Mouse (Mus musculus) embryo, embryonic 11 days (tissue): ENCODE measurements around the gene Abhd12.
A peak's percentile ranks its signal among the peaks of the same experiment; 100 is the strongest.
"Not testable (repeated sequence)": the region's sequence is repeated elsewhere in the genome, so short reads cannot be mapped to it uniquely, and the experiment has no call there.

Source experiments
- DNase-seq: peaks from one replicate; pipeline ENCODE4 v3.0.0-alpha.2; 2015

Abhd12 gene

DNA sequence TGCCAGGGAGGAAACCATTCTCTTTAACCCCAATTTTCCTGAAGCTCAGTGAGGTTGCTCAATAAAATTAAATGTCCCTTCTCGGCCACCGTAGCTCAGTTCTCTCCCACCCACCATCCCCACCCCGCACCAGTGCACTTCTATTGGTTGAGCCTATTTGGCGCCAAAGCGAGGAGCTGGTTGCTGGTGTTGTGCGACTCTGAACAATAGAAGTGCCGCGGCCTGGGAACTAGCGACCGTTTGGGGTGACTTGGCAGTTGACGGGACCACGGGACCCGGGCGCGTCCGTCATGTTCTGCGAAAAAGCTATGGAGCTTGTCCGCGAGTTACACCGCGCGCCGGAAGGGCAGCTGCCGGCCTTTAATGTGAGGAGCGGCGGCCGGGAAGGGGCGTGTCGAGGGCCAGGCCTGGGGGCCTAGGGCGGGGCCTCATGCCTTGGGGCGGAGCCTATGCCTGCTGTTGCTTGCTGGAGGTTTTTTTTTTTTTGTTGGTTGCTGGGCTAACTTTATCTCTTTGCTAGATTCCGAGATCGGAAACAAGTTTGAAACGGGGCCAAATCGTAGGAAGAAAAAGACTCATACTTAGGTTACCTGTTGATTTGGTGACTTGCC lies 5.0 kb upstream of the Abhd12 start:
- DNase-seq = peak; percentile 97

- DNase-seq = not testable (repeated sequence)
Observed at GRCm38 (mm10) chr2:150908881-150909280, 4.3 kb upstream of the Abhd12 start.

- DNase-seq = no peak
Observed at GRCm38 (mm10) chr2:150904936-150905450, 452 bp upstream of the Abhd12 start, which contains the start of gene Gins1. TSS of gene Gins1 (plus strand) at chr2:150905400.

DNA sequence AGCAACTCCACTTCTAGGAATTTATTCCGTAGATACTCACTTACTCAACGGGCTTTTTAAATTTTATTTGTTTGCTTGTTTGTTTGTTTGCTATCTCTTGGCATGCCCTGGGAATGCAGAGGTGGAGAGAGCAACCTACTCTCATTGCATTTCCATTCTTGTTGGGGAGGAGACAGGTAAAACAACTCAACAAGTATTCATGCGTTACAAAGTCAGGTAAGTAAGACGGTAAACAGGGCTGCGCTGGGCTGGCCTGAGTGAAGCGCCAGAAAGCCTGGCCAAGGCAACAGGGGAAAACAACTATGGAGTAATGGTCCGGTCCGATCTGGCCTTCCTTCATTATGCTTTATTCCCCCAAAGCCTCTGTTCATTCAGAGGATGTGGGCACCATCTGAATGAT lies 2.2 kb downstream of the Abhd12 start:
- no peak for DNase-seq

DNA sequence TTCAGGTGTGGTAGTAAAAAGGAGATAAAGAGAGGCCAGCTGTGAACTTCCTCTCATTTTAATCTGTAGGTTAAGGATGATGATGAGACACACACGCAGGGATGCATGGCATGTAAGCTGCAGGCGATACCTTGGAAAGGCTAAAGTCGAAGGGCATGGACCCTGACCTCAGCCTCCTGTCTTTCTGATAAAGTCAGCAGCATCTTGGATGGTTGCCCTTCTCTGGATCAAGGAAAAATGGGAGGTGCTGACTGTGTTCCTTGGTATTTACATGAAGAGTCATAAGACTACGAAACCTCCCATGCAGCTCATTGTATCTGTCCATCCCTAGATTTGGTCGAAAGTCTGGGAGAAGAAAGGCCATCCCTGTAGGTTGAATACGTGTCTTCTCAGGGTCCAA lies 4.2 kb downstream of the Abhd12 start:
- DNase-seq = no peak

DNA sequence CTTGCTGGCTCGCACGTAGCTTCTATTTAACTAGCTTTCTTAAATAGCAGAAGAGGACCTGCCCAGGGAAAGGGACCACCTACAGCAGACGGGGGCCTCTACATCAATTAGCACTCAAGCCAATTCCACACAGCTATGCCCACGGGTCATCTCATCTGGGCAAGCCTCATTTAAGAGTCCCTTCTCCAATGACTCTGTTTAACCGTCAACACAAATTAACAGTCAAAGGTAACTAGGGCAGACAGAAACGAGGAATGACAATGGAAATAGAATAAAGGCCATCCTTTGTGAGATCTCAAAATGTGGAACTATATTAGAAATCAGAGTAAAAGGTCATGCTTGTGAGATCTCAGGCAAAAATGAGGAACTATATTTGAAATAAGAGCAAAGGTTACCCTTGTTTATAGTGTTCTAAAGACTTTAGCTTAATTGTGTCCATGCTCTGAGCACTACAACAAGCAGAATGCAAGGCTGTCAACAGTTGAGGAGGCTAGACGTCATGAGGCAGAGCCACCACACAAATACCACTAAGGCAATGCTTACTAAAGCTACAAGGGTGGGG lies 8.8 kb downstream of the Abhd12 start:
- no peak for DNase-seq

DNA sequence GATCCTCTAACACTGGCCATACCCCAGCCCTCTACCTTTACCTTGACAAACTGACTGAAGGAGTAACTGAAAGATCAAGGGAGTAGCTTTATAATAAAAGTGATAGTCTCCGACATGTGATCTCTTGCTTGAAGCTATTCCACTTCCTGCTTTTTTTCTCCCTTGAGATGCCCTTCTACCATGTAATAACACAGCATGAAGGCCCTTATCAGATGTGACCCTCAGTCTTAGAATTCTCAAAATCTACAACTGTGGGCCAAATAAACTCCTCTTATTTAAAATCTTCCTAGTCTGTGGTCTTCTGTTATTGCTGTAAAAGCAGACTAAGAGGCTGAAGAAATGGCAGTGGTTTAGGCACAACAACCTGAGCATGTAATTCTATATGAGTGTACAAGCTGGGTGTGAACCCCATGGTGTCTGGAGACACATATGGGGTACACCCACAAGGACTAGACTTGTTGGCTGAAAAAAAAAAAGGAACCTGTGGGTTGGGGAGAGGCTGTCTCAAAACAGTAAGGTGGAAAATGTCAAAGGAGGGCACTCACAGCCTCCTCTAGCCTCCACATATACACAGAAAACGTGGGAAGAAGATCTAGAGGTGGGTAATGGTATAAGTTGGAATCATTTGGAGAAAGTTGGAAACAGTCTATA lies 9.8 kb downstream of the Abhd12 start:
- DNase-seq = no peak

DNA sequence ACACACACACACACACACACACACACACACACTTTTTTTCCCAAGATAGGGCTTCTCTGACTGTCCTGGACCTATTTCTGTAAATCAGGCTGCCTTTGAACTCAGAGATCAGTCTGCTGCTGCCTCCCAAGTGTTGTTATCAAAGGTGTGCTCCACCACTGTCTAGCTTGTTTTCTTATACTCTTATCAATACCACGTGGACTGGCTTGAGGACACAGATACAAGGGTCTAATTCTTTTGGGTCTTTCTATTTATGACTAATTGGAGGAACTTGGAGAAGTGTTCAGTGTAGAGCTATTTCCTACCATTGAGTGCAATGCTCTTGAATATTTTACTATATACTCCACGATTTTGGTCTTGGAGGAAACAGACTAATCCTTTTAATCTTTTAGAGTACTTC lies 17.2 kb downstream of the Abhd12 start:
- DNase-seq = no peak

DNA sequence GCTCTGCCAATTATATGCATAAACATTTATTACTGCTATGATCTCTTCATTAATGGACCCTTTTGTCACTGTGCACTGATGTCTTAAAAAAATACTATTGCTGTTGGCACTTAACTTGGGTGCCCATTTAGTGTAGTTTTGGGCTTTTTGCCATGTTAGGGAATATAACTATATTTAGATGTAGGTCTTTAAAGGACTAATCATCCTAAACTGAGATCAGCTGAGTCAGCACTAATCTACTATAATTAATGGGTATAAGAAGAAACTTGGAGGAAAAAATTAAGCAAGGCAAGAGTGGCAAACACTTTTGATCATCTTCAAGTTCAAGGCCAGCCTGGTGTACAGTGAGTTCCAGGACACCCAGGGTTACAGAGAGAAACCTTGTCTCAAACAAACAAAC lies 18.2 kb downstream of the Abhd12 start:
- no peak for DNase-seq

- DNase-seq = no peak
Observed at GRCm38 (mm10) chr2:150885814-150886213, 18.7 kb downstream of the Abhd12 start.

- DNase-seq = no peak
Observed at GRCm38 (mm10) chr2:150884779-150885110, 19.8 kb downstream of the Abhd12 start.

GRCm38 (mm10) chr2:150884075-150884778 lies 20.3 kb downstream of the Abhd12 start:
- no peak for DNase-seq

DNA sequence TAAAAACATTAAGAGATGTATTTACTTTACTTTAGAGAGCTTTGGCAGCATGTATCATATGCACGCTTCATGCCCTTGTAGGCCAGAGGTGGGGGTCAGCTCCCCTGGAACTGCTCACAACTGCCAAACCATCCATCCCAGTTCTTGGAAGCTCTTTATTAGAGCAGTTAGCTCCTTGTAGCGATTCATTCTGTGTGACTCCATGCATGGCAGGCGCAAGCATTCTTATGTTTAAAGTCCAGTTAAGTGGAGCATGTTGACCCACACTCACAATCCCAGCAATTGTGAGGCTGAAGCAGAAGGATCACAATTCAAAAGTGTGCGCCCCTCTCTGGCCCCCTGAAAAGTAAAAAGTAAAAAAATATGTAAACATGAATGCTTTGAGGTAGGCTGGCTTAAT lies 27.0 kb downstream of the Abhd12 start:
- DNase-seq = no peak

DNA sequence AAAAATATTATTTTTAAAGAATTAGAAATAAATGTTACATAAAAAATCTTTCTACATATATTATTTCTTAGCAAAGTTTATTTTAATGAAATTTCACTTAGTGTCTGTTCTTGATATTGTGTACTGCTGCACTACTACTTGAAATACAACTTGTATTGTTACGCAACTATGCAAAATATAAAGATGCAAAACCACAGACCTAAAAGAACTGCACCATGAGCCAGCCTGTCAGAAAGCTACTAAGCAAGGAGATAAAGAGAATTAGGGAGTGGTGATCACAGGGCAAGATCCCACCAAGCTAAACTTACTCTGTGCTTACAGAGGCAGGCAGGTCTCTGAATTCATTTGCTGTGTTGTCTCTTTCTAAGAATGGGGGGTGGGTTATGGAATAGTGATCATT lies 29.3 kb downstream of the Abhd12 start:
- no peak for DNase-seq

DNA sequence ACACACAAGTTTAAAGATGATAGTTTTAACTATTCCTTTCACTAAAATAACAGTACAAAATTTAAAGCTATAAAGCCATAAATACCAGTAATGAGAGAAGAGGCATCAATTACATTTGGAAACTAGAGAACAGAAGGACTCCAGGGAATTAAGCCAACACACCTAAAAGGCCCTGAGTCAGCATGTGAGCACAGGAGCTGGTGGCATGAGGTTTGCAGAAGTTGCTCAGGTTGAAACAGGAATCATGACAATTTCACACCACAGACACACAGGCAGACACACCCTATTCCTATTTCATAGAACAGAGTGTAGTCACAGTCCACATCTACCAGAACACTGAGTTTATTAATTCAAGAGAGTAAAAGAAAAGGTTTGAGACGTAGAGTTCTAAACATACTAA lies 30.0 kb downstream of the Abhd12 start:
- no peak for DNase-seq

GRCm38 (mm10) chr2:150869446-150869845 lies 35.1 kb downstream of the Abhd12 start:
- no peak for DNase-seq

GRCm38 (mm10) chr2:150867021-150867420 lies 37.5 kb downstream of the Abhd12 start:
- DNase-seq = no peak

DNA sequence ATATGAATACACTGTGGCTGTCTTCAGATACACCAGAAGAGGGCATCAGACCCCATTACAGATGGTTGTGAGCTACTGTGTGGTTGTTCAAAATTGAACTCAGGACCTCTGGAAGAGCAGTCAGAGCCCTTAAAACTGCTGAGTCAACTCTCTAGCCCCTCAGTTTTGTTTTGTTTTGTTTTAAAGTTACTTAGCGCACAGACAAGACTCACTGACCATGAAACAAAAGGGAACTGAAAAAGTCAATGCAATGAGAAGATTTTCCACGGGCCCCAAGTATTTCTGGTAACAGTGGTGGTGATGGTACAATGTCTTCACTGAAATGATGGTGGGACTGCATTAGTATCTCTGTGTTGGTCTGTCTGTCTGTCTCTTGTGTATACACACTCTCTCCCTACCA lies 43.4 kb downstream of the Abhd12 start:
- DNase-seq = no peak

DNA sequence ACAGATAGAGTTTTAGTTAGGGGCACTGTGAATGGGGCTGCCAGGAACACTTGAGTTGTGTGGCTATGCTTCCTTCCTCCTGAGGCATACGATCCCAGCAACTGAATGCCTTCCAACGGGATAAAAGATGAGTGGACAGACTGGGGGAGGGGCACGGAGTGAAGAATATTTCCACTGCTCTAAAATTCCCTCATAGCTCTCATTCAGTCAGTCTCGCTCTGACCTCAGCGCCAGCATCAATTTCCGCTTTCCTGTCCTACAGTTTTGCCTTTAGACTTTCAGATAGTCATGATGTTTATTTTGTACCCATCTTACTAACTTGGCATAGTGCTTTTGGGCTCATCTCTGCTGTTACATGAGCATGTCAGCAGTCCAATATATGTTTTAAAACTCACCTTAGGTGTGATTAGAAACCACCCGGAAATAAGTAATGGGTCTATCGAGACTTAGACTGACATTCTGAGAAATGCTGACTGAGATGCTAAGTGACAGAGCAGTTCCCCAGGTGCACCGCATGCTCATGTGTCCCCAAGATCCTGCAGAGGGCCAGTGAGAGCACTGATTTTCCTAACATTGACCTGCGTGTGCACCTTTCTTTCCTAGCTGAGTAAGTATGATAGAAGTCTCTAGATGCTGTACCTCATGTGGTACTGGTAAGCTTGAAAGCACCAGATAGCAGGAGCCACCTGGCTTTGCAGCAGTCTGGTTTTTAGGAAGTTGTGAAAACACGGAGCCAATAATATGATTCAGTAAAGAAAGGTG lies 44.7 kb downstream of the Abhd12 start:
- DNase-seq = no peak

- DNase-seq = no peak
Observed at GRCm38 (mm10) chr2:150858724-150859487, 45.6 kb downstream of the Abhd12 start.

DNA sequence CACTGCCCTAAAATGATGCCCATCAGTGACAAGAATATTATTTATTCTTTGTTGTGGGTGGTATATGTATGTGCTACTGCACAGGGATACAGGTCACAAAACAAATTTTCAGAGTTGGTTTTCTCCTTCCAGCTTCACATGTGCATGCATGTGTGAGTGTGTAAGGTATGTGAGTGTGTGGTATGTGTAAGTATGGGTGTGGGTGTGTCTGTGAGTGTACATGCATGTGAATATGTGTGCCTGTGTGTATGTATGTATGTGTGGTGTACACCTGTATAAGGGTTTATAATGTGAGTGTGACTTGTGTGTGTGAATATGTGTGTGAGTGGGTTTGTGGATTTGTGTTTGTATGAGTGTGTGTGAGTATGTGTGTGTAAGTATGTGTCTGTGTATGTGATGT lies 49.4 kb downstream of the Abhd12 start:
- no peak for DNase-seq

- DNase-seq = no peak
Observed at GRCm38 (mm10) chr2:150851251-150851650, 53.3 kb downstream of the Abhd12 start.
